Mouse (Mus musculus) lung, embryonic 14.5 days (tissue): ENCODE measurements around the gene Pygb. TPM values are rescaled to one million over a fixed set of nuclear protein-coding genes. Genes with fewer than 3 reads are reported as not detected.

Experiments
- ATAC-seq: fragments of 200-750 bp; cut with Nextera tagmentation; 2 replicates; pipeline ENCODE4 v1.8.0; 2017; ENCODE audit warnings: mild to moderate bottlenecking, moderate TSS enrichment, moderate library complexity; ENCODE audit not compliant: insufficient read depth
- DNase-seq: peaks from one replicate; pipeline ENCODE4 v3.0.0-alpha.2; 2015
- H3K27ac ChIP-seq: fragments of 300-500 bp; sonication (generic); 2 replicates; pipeline ENCODE4 v1.5.1; 2014; ENCODE audit warnings: low read depth, mild to moderate bottlenecking, moderate library complexity
- H3K27me3 ChIP-seq: fragments of 300-500 bp; sonication (generic); 2 replicates; pipeline ENCODE4 v1.6.1; 2014; ENCODE audit warnings: low read length, control low read depth; ENCODE audit not compliant: insufficient read depth
- H3K36me3 ChIP-seq: fragments of 300-500 bp; sonication (generic); 2 replicates; pipeline ENCODE4 v1.6.1; 2014; ENCODE audit warnings: control low read depth; ENCODE audit not compliant: insufficient read depth
- H3K4me1 ChIP-seq: fragments of 300-500 bp; sonication (generic); 2 replicates; pipeline ENCODE4 v1.6.1; 2014; ENCODE audit warnings: antibody characterized with exemption, control low read depth; ENCODE audit not compliant: insufficient read depth
- H3K4me2 ChIP-seq: fragments of 300-500 bp; sonication (generic); 2 replicates; pipeline ENCODE4 v1.6.1; 2014; ENCODE audit warnings: mild to moderate bottlenecking
- H3K4me3 ChIP-seq: fragments of 300-500 bp; sonication (generic); 2 replicates; pipeline ENCODE4 v1.5.1; 2014; ENCODE audit warnings: low read depth, low read length
- H3K9ac ChIP-seq: fragments of 300-500 bp; sonication (generic); 2 replicates; pipeline ENCODE4 v1.6.1; 2014
- H3K9me3 ChIP-seq: fragments of 300-500 bp; sonication (generic); 2 replicates; pipeline ENCODE4 v1.6.1; 2016; ENCODE audit warnings: low read depth, low read length, control low read depth
- CTCF ChIP-seq: IDR thresholded peaks from 2 replicates; pipeline ENCODE4 v1.5.1; 2016; ENCODE audit warnings: antibody characterized with exemption, low read depth
- WGBS: fragments of 180-500 bp; shearing (Covaris S2); extraction: QIAGEN DNeasy Blood & Tissue Kit; methylation state at CpG from one replicate; pipeline ENCODE4 v1.1.7; 2014; 5-methylcytosine and 5-hydroxymethylcytosine counted together
- polyA plus RNA-seq: library from polyadenylated mRNA; unstranded; fragments of >200 nt; fragmentation: Nextera tagmentation; extraction: Ambion mirVana; gene quantifications from 2 replicates; pipeline ENCODE4 v1.2.1, GENCODE M21; 2014

The Pygb gene
- polyA plus RNA-seq, 1 experiment from 2014 or later, result 52.6 TPM

DNA sequence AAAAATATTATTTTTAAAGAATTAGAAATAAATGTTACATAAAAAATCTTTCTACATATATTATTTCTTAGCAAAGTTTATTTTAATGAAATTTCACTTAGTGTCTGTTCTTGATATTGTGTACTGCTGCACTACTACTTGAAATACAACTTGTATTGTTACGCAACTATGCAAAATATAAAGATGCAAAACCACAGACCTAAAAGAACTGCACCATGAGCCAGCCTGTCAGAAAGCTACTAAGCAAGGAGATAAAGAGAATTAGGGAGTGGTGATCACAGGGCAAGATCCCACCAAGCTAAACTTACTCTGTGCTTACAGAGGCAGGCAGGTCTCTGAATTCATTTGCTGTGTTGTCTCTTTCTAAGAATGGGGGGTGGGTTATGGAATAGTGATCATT, 88.7 kb downstream of the Pygb start:
- H3K27me3 ChIP-seq, result no peaks in the 10 kb centered on the region
- H3K4me2 ChIP-seq, result no peak overlapping the region
- no peaks in the 10 kb centered on the region for H3K4me1 ChIP-seq
- ATAC-seq (no peak), DNase-seq (no peak)
- no peaks in the 10 kb centered on the region for H3K36me3 ChIP-seq
- H3K9ac ChIP-seq, result no peak overlapping the region
- H3K9me3 ChIP-seq, result no peaks in the 10 kb centered on the region
- H3K27ac ChIP-seq, result no peak overlapping the region
- 97% methylated on average over 1 of the region's 1 CpGs for WGBS
- no peak for TF ChIP-seq CTCF
- H3K4me3 ChIP-seq, result no peak overlapping the region

DNA sequence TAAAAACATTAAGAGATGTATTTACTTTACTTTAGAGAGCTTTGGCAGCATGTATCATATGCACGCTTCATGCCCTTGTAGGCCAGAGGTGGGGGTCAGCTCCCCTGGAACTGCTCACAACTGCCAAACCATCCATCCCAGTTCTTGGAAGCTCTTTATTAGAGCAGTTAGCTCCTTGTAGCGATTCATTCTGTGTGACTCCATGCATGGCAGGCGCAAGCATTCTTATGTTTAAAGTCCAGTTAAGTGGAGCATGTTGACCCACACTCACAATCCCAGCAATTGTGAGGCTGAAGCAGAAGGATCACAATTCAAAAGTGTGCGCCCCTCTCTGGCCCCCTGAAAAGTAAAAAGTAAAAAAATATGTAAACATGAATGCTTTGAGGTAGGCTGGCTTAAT, 91.0 kb downstream of the Pygb start:
- H3K27me3 ChIP-seq, result no peaks in the 10 kb centered on the region
- 75% methylated on average over 4 of the region's 4 CpGs for WGBS
- no peak overlapping the region for H3K27ac ChIP-seq
- no peaks in the 10 kb centered on the region for H3K4me1 ChIP-seq
- H3K4me2 ChIP-seq, result no peak overlapping the region
- H3K36me3 ChIP-seq, result no peaks in the 10 kb centered on the region
- H3K9me3 ChIP-seq, result no peaks in the 10 kb centered on the region
- no peak for ATAC-seq
- no peak overlapping the region for H3K4me3 ChIP-seq
- no peak for TF ChIP-seq CTCF
- no peak overlapping the region for H3K9ac ChIP-seq
- DNase-seq, result no peak

Other genes starting within 250 kb of the Pygb start
- 0.32 and 0.39 TPM in 2 replicates for gene Cst7, start 216.3 kb upstream of the Pygb start, polyA plus RNA-seq
- gene Apmap, start 178.2 kb upstream of the Pygb start, polyA plus RNA-seq, result 48.2 and 51.0 TPM in 2 replicates
- 5.3 and 5.9 TPM in 2 replicates for gene Acss1, start 118.2 kb upstream of the Pygb start, polyA plus RNA-seq
- gene Vsx1, start 97.4 kb upstream of the Pygb start, polyA plus RNA-seq, result not detected in 2 replicates
- 32.7 and 33.7 TPM in 2 replicates for gene Entpd6, start 37.7 kb upstream of the Pygb start, polyA plus RNA-seq
- 59.2 and 67.2 TPM in 2 replicates for gene Abhd12, start 118.0 kb downstream of the Pygb start, polyA plus RNA-seq
- 55.4 and 58.1 TPM in 2 replicates for gene Gins1, start 118.7 kb downstream of the Pygb start, polyA plus RNA-seq